Mouse (Mus musculus): ENCODE measurements around the gene Slc4a11. TPM values are rescaled to one million over a fixed set of nuclear protein-coding genes. Genes with fewer than 3 reads are reported as not detected.
A peak's percentile ranks its signal among the peaks of the same experiment; 100 is the strongest.

The Slc4a11 gene
- 0.15 and 0.39 TPM in 2 replicates for polyA plus RNA-seq (2014; fragmentation: Nextera tagmentation; extraction: Ambion mirVana)

GRCm38 (mm10) chr2:130697153-130697810 is at the start of gene Slc4a11:
Gene Slc4a11, minus strand, starts transcription at chr2:130697519.
- Histone ChIP-seq H3K27ac (ENCODE audit: low read depth, low read length) (no peak within 1 kb of the TSS), H3K36me3 (ENCODE audit: control insufficient read depth, insufficient read depth, low read length) (no peaks in the 10 kb centered on the region), H3K27me3 (ENCODE audit: control insufficient read depth, insufficient read depth, low read length) (peaks cover 31% of the 10 kb centered on the region), H3K4me3 (ENCODE audit: low read depth, low read length) (peak within 1 kb of the TSS; percentile 54), H3K9me3 (ENCODE audit: control insufficient read depth, low read length) (no peaks in the 10 kb centered on the region), H3K4me1 (replicated peaks; ENCODE audit: control insufficient read depth, insufficient read depth, low read length) (no peaks in the 10 kb centered on the region), H3K4me2 (replicated peaks; ENCODE audit: low read depth, low read length) (peak within 1 kb of the TSS; percentile 98), H3K9ac (ENCODE audit: low read depth, low read length) (peak within 1 kb of the TSS; percentile 41; the same call in 1 of the 2 replicates)
- DNase-seq (ENCODE audit: low spot score) (peak; percentile 60), ATAC-seq (ENCODE audit: low FRiP score) (peak; percentile 52)
- WGBS, result under 1% methylated on average over 63 of the region's 65 CpGs

- DNase-seq (ENCODE audit: low spot score) (no peak), ATAC-seq (ENCODE audit: low FRiP score) (no peak)
- Histone ChIP-seq H3K27me3 (ENCODE audit: control insufficient read depth, insufficient read depth, low read length) (no peaks in the 10 kb centered on the region), H3K4me2 (replicated peaks; ENCODE audit: low read depth, low read length) (no peak overlapping the region), H3K9me3 (ENCODE audit: control insufficient read depth, low read length) (no peaks in the 10 kb centered on the region), H3K4me3 (ENCODE audit: low read depth, low read length) (no peak overlapping the region), H3K4me1 (replicated peaks; ENCODE audit: control insufficient read depth, insufficient read depth, low read length) (no peaks in the 10 kb centered on the region), H3K36me3 (ENCODE audit: control insufficient read depth, insufficient read depth, low read length) (peaks cover 17% of the 10 kb centered on the region), H3K27ac (ENCODE audit: low read depth, low read length) (no peak overlapping the region), H3K9ac (ENCODE audit: low read depth, low read length) (no peak overlapping the region)
- WGBS, result 91% methylated on average over 1 of the region's 1 CpGs
Observed at GRCm38 (mm10) chr2:130743576-130743975, 46.3 kb upstream of the Slc4a11 start.

- WGBS, result 44% methylated on average over 4 of the region's 4 CpGs
- Histone ChIP-seq H3K27ac (ENCODE audit: low read depth, low read length) (no peak overlapping the region), H3K36me3 (ENCODE audit: control insufficient read depth, insufficient read depth, low read length) (peaks cover 5% of the 10 kb centered on the region), H3K4me3 (ENCODE audit: low read depth, low read length) (no peak overlapping the region), H3K4me1 (replicated peaks; ENCODE audit: control insufficient read depth, insufficient read depth, low read length) (no peaks in the 10 kb centered on the region), H3K9me3 (ENCODE audit: control insufficient read depth, low read length) (no peaks in the 10 kb centered on the region), H3K9ac (ENCODE audit: low read depth, low read length) (no peak overlapping the region), H3K27me3 (ENCODE audit: control insufficient read depth, insufficient read depth, low read length) (no peaks in the 10 kb centered on the region), H3K4me2 (replicated peaks; ENCODE audit: low read depth, low read length) (no peak overlapping the region)
- ATAC-seq (ENCODE audit: low FRiP score) (no peak), DNase-seq (ENCODE audit: low spot score) (no peak)
Observed at GRCm38 (mm10) chr2:130740096-130740495, 42.8 kb upstream of the Slc4a11 start.

- ATAC-seq (ENCODE audit: low FRiP score) (no peak), DNase-seq (ENCODE audit: low spot score) (no peak)
- Histone ChIP-seq H3K27ac (ENCODE audit: low read depth, low read length) (no peak overlapping the region), H3K9ac (ENCODE audit: low read depth, low read length) (no peak overlapping the region), H3K9me3 (ENCODE audit: control insufficient read depth, low read length) (no peaks in the 10 kb centered on the region), H3K27me3 (ENCODE audit: control insufficient read depth, insufficient read depth, low read length) (no peaks in the 10 kb centered on the region), H3K4me1 (replicated peaks; ENCODE audit: control insufficient read depth, insufficient read depth, low read length) (no peaks in the 10 kb centered on the region), H3K4me3 (ENCODE audit: low read depth, low read length) (no peak overlapping the region), H3K4me2 (replicated peaks; ENCODE audit: low read depth, low read length) (no peak overlapping the region), H3K36me3 (ENCODE audit: control insufficient read depth, insufficient read depth, low read length) (peaks cover 2% of the 10 kb centered on the region; the same call in 1 of the 2 replicates)
- WGBS, result 79% methylated on average over 6 of the region's 6 CpGs
Observed at GRCm38 (mm10) chr2:130738019-130738418, 40.7 kb upstream of the Slc4a11 start.

DNA sequence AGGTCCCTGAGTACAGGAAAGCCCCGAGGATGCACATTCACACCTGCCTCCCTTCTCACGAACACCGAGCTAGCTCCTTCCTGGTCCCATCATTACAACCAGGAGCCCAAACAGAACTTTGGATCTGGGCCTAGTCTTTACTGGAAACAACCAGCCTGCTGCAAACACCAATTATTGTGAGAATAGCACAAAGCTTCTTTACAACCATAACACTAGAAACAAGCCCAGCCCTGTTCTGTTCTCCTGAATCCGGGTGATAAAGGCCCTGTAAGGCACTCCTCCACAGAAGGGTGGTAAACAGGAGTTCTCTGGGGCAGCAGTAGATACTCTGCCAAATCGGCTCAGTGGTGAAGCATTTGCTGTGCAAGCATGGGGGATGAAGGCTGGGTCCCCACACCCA is 38.0 kb upstream of the Slc4a11 start:
- DNase-seq (ENCODE audit: low spot score), result no peak
- no peak for ATAC-seq (ENCODE audit: low FRiP score)
- WGBS, result 84% methylated on average over 5 of the region's 5 CpGs
- Histone ChIP-seq H3K27ac (ENCODE audit: low read depth, low read length) (no peak overlapping the region), H3K4me3 (ENCODE audit: low read depth, low read length) (no peak overlapping the region), H3K27me3 (ENCODE audit: control insufficient read depth, insufficient read depth, low read length) (no peaks in the 10 kb centered on the region), H3K9ac (ENCODE audit: low read depth, low read length) (no peak overlapping the region), H3K9me3 (ENCODE audit: control insufficient read depth, low read length) (no peaks in the 10 kb centered on the region), H3K4me1 (replicated peaks; ENCODE audit: control insufficient read depth, insufficient read depth, low read length) (no peaks in the 10 kb centered on the region), H3K4me2 (replicated peaks; ENCODE audit: low read depth, low read length) (no peak overlapping the region), H3K36me3 (ENCODE audit: control insufficient read depth, insufficient read depth, low read length) (no peaks in the 10 kb centered on the region)

DNA sequence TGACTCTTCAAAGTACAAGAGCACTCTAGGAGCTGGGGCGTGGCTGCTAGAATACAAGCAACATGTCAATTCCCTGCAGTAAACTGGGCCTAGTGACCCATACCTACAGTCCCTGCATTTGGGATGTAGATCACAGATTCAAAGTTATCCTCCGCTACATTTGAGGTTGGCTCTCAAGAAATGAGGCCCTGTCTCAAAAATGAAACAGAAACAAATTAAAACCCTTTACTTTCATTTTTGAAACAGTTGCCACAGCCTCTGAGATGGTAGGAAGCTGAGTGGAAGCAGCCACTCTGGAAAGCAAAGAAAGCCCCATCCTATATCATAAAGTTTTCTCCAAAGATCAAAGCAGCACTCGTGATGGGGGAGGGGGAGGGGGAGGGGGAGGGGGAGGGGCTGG is 36.1 kb upstream of the Slc4a11 start:
- Histone ChIP-seq H3K27me3 (ENCODE audit: control insufficient read depth, insufficient read depth, low read length) (no peaks in the 10 kb centered on the region), H3K9me3 (ENCODE audit: control insufficient read depth, low read length) (no peaks in the 10 kb centered on the region), H3K4me1 (replicated peaks; ENCODE audit: control insufficient read depth, insufficient read depth, low read length) (no peaks in the 10 kb centered on the region), H3K36me3 (ENCODE audit: control insufficient read depth, insufficient read depth, low read length) (no peaks in the 10 kb centered on the region), H3K4me3 (ENCODE audit: low read depth, low read length) (no peak overlapping the region), H3K4me2 (replicated peaks; ENCODE audit: low read depth, low read length) (no peak overlapping the region), H3K27ac (ENCODE audit: low read depth, low read length) (no peak overlapping the region), H3K9ac (ENCODE audit: low read depth, low read length) (no peak overlapping the region)
- no peak for ATAC-seq (ENCODE audit: low FRiP score)
- DNase-seq (ENCODE audit: low spot score), result no peak
- 98% methylated on average over 2 of the region's 3 CpGs for WGBS

DNA sequence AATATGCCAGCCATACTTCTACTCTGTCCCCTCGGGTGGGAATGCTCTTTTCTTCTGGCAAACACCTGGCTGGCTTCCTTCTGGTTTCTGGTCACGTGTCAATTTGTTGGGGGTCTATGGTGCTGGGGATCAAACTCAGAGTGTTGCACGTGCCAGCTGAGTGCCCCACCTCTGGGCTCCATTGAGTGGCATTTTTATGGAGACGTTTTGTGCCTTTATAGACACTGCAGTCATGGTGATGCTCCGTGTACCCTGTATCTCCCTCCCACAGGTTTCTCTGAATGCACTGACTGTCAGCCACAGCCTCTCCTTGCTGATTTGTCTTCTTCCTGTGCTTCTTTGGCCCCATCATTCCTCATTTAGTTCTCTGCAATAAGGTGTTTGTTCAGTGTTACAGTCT is 34.5 kb upstream of the Slc4a11 start:
- 0 out of 2 replicates have a peak, but pooled peaks cover 8% of the 10 kb centered on the region for H3K36me3 ChIP-seq (ENCODE audit: control insufficient read depth, insufficient read depth, low read length)
- no peaks in the 10 kb centered on the region for H3K27me3 ChIP-seq (ENCODE audit: control insufficient read depth, insufficient read depth, low read length)
- H3K4me2 ChIP-seq (replicated peaks; ENCODE audit: low read depth, low read length), result no peak overlapping the region
- no peak overlapping the region for H3K27ac ChIP-seq (ENCODE audit: low read depth, low read length)
- no peaks in the 10 kb centered on the region for H3K4me1 ChIP-seq (replicated peaks; ENCODE audit: control insufficient read depth, insufficient read depth, low read length)
- ATAC-seq (ENCODE audit: low FRiP score) (no peak), DNase-seq (ENCODE audit: low spot score) (no peak)
- no peak overlapping the region for H3K9ac ChIP-seq (ENCODE audit: low read depth, low read length)
- no peak overlapping the region for H3K4me3 ChIP-seq (ENCODE audit: low read depth, low read length)
- no peaks in the 10 kb centered on the region for H3K9me3 ChIP-seq (ENCODE audit: control insufficient read depth, low read length)
- 71% methylated on average over 5 of the region's 5 CpGs for WGBS

DNA sequence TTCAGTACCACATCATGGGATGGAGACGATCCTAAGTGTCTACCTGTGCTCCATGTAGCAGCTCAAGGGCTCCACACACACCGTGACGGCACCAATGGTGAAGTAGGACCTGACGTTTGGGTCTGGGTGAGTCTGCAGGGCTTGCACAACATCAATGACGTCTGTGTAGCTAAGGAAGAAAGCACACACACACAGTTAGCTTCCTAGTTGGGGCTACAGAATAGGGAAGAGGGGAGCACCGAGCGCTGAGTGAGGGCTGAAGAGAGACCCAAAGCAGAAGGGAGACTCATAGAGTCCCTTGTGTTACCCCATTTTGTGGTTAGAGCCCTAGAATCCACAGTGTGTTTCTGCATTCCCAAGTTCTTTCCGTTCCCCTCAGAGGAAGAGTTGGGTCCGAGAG is 33.4 kb upstream of the Slc4a11 start:
- WGBS, result 91% methylated on average over 9 of the region's 9 CpGs
- H3K4me1 ChIP-seq (replicated peaks; ENCODE audit: control insufficient read depth, insufficient read depth, low read length), result no peaks in the 10 kb centered on the region
- no peak overlapping the region for H3K9ac ChIP-seq (ENCODE audit: low read depth, low read length)
- no peak overlapping the region for H3K27ac ChIP-seq (ENCODE audit: low read depth, low read length)
- H3K9me3 ChIP-seq (ENCODE audit: control insufficient read depth, low read length), result no peaks in the 10 kb centered on the region
- 0 out of 2 replicates have a peak, but pooled peaks cover 8% of the 10 kb centered on the region for H3K36me3 ChIP-seq (ENCODE audit: control insufficient read depth, insufficient read depth, low read length)
- no peak for DNase-seq (ENCODE audit: low spot score)
- no peak overlapping the region for H3K4me3 ChIP-seq (ENCODE audit: low read depth, low read length)
- no peaks in the 10 kb centered on the region for H3K27me3 ChIP-seq (ENCODE audit: control insufficient read depth, insufficient read depth, low read length)
- ATAC-seq (ENCODE audit: low FRiP score), result no peak
- H3K4me2 ChIP-seq (replicated peaks; ENCODE audit: low read depth, low read length), result no peak overlapping the region

DNA sequence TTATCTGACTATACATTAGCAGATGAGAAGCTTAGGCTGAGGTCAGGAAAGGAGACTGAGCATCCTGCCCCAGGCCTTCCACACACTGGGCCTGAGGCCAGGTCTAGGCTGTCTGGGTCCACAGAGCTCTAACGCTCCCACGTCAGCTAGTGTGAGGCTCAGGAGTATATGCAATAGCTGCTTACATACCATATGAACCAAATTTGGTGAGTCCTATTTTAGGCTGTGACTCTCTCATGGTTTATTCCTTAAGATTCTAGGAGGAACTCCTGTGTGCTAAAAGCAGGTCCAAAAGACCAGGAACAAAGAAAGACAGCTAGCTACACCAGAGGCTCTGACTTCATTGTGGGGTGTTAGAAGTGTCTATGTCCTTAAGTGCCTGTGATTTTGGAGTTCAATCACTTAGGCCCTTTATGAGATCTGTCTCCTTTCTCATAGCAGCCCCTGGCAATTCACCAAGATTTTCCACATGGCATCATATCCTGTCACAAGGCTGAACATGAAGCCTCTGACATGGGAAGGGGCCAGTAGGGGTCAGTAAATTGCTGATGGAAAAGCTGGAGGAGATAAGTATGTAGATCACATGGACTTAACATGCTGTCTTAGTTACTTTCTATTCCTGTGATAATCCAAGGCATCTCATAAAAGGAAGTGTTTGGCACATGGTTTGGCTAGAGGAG is 31.7 kb upstream of the Slc4a11 start:
- Histone ChIP-seq H3K27me3 (ENCODE audit: control insufficient read depth, insufficient read depth, low read length) (no peaks in the 10 kb centered on the region), H3K9me3 (ENCODE audit: control insufficient read depth, low read length) (no peaks in the 10 kb centered on the region), H3K9ac (ENCODE audit: low read depth, low read length) (no peak overlapping the region), H3K4me1 (replicated peaks; ENCODE audit: control insufficient read depth, insufficient read depth, low read length) (no peaks in the 10 kb centered on the region), H3K27ac (ENCODE audit: low read depth, low read length) (no peak overlapping the region), H3K4me2 (replicated peaks; ENCODE audit: low read depth, low read length) (no peak overlapping the region), H3K36me3 (ENCODE audit: control insufficient read depth, insufficient read depth, low read length) (0 out of 2 replicates have a peak, but pooled peaks cover 8% of the 10 kb centered on the region), H3K4me3 (ENCODE audit: low read depth, low read length) (no peak overlapping the region)
- ATAC-seq (ENCODE audit: low FRiP score) (no peak), DNase-seq (ENCODE audit: low spot score) (no peak)
- 94% methylated on average over 2 of the region's 2 CpGs for WGBS

All from hindbrain, embryonic 11.5 days (tissue).